In the genomic region with DNA sequence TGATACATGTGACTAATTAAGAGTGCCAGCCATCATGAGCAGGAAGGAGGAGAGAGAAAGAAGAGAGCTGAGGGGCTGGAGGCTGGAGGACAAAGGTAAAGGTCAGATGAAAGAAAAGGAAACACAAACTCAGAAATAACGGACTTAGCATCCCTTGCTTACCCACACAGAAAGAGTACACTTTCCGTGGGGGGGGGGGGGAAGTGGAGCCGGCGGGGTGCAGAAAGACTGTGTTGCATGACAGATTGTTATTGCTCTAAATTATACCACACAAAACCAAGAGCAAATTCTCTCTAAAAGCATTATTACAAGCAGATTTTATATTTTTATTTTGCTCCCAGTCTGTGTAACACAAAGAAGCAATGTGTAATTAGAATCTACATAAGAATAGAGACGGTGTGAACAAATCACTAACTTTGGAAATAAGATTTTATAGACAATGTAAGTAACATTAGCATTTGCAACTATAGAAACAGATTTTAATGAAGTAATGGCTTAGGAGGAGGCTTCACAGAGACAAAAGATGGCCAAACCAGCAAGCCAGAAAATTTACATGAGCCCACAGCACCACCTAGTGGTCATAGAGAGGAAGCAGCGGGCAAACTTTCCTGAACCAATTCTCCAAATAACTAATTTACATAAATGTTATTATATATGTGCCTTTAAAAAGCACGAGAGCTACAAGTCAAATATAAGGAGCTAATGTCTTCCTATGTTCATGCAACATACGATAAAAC, we compare ENCODE assay signal across 8 mouse cellular contexts.
DNase-seq lines count a peak whose midpoint lies in the region; ATAC-seq and TF ChIP-seq lines count a peak whose summit lies in the region.

No protein-coding gene starts in this region.

- H3K36me3 ChIP-seq in liver, adult 2 months (ENCODE audit: control insufficient read depth, insufficient read depth, low read length), result no peaks in the 10 kb centered on the region
- H3K36me3 ChIP-seq in liver, embryonic 11.5 days (ENCODE audit: control insufficient read depth, insufficient read depth, low read length), result no peaks in the 10 kb centered on the region
- H3K36me3 ChIP-seq in midbrain, postnatal 0 days (ENCODE audit: insufficient read depth, low read length), result no peaks in the 10 kb centered on the region

- intact Hi-C loops in heart, postnatal 10 days (cut with DNase I), result loop anchor here (1.0 to 10.0 kb wide), 4 partner anchors 292 to 1743 kb away; a partner anchor contains a TSS
- intact Hi-C loops in left cerebral cortex, adult 2 months (cut with DNase I), result loop anchor here (2.0 to 10.0 kb wide), 5 partner anchors 357 to 1743 kb away; no protein-coding TSS in a partner anchor

- H3K27ac ChIP-seq in liver, adult 2 months (replicated peaks; ENCODE audit: insufficient read depth, low read depth, low read length), result no peak overlapping the region
- H3K27ac ChIP-seq in liver, embryonic 11.5 days (ENCODE audit: low read depth, low read length), result no peak overlapping the region
- no peak overlapping the region for H3K27ac ChIP-seq in left cerebral cortex, adult 2 months
- H3K27ac ChIP-seq in midbrain, postnatal 0 days (ENCODE audit: low read depth, low read length), result 0 out of 2 replicates have a peak overlapping the region, but pooled peaks have one; percentile 13

- peak; percentile 25 for DNase-seq in liver, adult 2 months (ENCODE audit: extremely low read depth, low read depth, low spot score)
- no peak for DNase-seq in liver, embryonic 11.5 days (ENCODE audit: low spot score)
- peak; percentile 65 for DNase-seq in ZHBTc4 (ENCODE audit: low read depth, low spot score)
- DNase-seq in heart, postnatal 10 days, result peak; percentile 53 to 76
- DNase-seq in left cerebral cortex, adult 2 months (ENCODE audit: extremely low spot score in 1 of 2, low spot score in 2 of 2), result peak; percentile 58 to 62
- peak; percentile 90 for DNase-seq in midbrain, postnatal 0 days (ENCODE audit: low spot score)
- DNase-seq in thymus, postnatal 14 days, result peak; percentile 48

- H3K79me2 ChIP-seq in liver, adult 2 months (ENCODE audit: control insufficient read depth, insufficient read depth, low read length), result no peaks in the 10 kb centered on the region

- 53% methylated on average over 8 of the region's 8 CpGs for WGBS in liver, adult 2 months
- 52% methylated on average over 8 of the region's 8 CpGs for WGBS in liver, embryonic 11.5 days
- 24% methylated on average over 8 of the region's 8 CpGs for WGBS in midbrain, postnatal 0 days

- H3K4me1 ChIP-seq in liver, adult 2 months (ENCODE audit: control insufficient read depth, insufficient read depth, low read length), result no peaks in the 10 kb centered on the region
- H3K4me1 ChIP-seq in liver, embryonic 11.5 days (replicated peaks; ENCODE audit: control insufficient read depth, insufficient read depth, low read length), result no peaks in the 10 kb centered on the region
- H3K4me1 ChIP-seq in midbrain, postnatal 0 days (ENCODE audit: insufficient read depth, low read length), result no peaks in the 10 kb centered on the region

- no peak for ATAC-seq in liver, embryonic 11.5 days (replicated peaks; ENCODE audit: low FRiP score)
- ATAC-seq in common myeloid progenitor, adult 5-6 weeks (replicated peaks; ENCODE audit: low read depth, poor library complexity, severe bottlenecking), result peak; percentile 77
- no peak for ATAC-seq in midbrain, postnatal 0 days (ENCODE audit: low FRiP score)

- H3K4me2 ChIP-seq in liver, embryonic 11.5 days, result no peak overlapping the region
- H3K4me2 ChIP-seq in midbrain, postnatal 0 days (ENCODE audit: low read depth, low read length, poor library complexity, severe bottlenecking), result no peak overlapping the region

- peak; percentile 57; the same call in 1 of the 2 replicates for TF ChIP-seq CTCF in liver, adult 2 months (IDR thresholded peaks at IDR 0.05; ENCODE audit: low read depth, low read length)
- peak; percentile 99 for TF ChIP-seq CTCF in left cerebral cortex, adult 2 months (IDR thresholded peaks at IDR 0.05)
- peak; percentile 92 for TF ChIP-seq CTCF in midbrain, postnatal 0 days (IDR thresholded peaks at IDR 0.05)

- no peaks in the 10 kb centered on the region for H3K9me3 ChIP-seq in liver, embryonic 11.5 days (ENCODE audit: control insufficient read depth, low read length)
- H3K9me3 ChIP-seq in midbrain, postnatal 0 days (ENCODE audit: low read length), result no peaks in the 10 kb centered on the region

- no peaks in the 10 kb centered on the region for H3K27me3 ChIP-seq in liver, adult 2 months (ENCODE audit: control insufficient read depth, insufficient read depth, low read length)
- no peaks in the 10 kb centered on the region for H3K27me3 ChIP-seq in liver, embryonic 11.5 days (replicated peaks; ENCODE audit: control insufficient read depth, insufficient read depth, low read length)
- no peaks in the 10 kb centered on the region for H3K27me3 ChIP-seq in midbrain, postnatal 0 days (ENCODE audit: insufficient read depth, low read length)

- no peak overlapping the region for H3K9ac ChIP-seq in liver, adult 2 months (ENCODE audit: low read depth, low read length)
- no peak overlapping the region for H3K9ac ChIP-seq in liver, embryonic 11.5 days (ENCODE audit: low read depth, low read length)
- no peak overlapping the region for H3K9ac ChIP-seq in midbrain, postnatal 0 days (replicated peaks; ENCODE audit: low read length, poor library complexity, severe bottlenecking)

- no peak overlapping the region for H3K4me3 ChIP-seq in liver, adult 2 months (ENCODE audit: insufficient read depth, low read depth, low read length)
- no peak overlapping the region for H3K4me3 ChIP-seq in liver, embryonic 11.5 days (ENCODE audit: low read depth, low read length)
- H3K4me3 ChIP-seq in left cerebral cortex, adult 2 months, result no peak overlapping the region
- no peak overlapping the region for H3K4me3 ChIP-seq in midbrain, postnatal 0 days (ENCODE audit: low read depth, low read length)

- no peak for TF ChIP-seq POLR2A in liver, adult 2 months (IDR thresholded peaks at IDR 0.05; ENCODE audit: extremely low read depth, insufficient read depth, low read length)
